Mouse (Mus musculus): Measurements from ENCODE around the gene Dab2ip.
A peak's percentile ranks its signal among the peaks of the same experiment; 100 is the strongest.

The Dab2ip gene

DNA sequence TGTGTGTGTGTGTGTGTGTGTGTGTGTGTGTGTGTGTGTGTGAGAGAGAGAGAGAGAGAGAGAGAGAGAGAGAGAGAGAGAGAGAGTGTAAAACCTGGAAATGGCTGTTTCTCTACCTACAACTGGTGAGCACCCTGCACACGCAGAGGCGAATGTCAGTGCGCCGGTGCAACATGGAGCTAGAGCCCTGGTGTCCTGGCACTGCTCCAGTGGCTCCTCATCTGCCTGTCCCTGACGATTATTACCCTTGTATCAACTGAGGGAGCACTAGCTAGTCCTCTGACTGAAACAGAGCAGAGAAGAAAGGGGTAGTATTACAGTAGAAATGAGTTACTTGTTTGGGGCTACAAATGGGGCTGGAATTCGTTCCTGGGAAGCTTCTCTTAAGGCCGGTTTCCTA lies 155.4 kb downstream of the Dab2ip start:
- no peak for DNase-seq (ENCODE audit: low read depth, low spot score)

DNA sequence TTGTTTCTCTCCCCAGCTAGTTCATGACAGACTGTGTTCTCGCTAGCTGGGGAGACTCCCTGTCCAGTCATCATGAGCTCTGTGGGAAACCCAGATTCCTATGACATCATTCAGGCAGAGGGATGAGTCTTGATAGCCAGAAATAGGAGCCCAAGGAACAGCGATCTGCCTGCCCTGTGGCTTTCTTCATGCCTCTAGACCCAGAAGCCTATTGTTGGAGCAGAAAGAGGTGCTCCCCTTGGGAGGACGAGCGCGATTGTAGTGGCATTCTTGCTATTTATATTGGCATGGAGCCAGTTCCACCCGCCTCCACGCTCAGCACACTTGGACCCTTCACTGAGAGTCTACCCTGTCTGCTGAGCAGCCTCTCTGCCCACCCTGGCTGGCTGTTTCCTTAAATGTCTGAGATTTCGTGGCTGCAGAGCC lies 156.7 kb downstream of the Dab2ip start:
- no peak for DNase-seq (ENCODE audit: low read depth, low spot score)

GRCm38 (mm10) chr2:35715485-35715884 lies 157.4 kb downstream of the Dab2ip start:
- no peak for DNase-seq (ENCODE audit: low read depth, low spot score)

DNA sequence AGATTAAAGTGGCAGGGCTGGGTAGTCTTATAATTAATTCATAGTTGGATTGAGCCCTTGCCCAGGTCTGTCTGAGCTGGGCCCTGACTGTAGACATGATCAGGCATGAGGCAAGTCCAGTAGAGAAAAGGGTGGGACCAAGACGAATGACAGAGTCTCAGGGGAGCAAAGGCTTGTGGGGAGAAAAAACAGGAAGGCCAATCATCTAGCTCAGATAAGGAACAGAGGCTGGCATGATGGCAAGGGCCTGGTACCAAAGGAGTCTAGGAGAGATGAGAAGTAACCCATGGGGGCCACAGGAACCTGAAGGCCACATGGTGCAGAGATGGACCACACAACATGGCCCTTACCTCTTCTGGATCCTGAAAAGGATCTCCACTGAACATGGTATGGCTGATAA lies 158.1 kb downstream of the Dab2ip start:
- no peak for DNase-seq (ENCODE audit: low read depth, low spot score)

GRCm38 (mm10) chr2:35718003-35718500 lies 160.0 kb downstream of the Dab2ip start:
- DNase-seq (ENCODE audit: low read depth, low spot score), result no peak

DNA sequence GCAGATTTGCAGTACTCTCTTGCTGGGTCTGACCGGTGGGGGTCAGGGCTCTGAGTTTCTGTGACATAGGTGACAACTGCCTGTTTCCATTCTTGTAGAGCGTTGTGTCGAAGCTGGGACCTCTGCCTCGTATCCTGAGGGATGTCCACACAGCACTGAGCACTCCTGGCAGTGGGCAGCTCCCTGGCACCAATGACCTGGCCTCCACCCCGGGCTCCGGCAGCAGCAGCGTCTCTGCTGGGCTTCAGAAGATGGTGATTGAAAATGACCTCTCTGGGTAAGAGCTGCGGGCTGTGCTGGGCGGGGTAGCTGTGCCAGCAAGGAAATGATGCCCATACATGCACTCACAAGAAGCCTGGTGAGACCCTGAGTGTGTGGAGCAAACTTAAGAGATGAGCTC lies 160.6 kb downstream of the Dab2ip start:
- no peak for DNase-seq (ENCODE audit: low read depth, low spot score)

GRCm38 (mm10) chr2:35719230-35720005 lies 161.4 kb downstream of the Dab2ip start:
- DNase-seq (ENCODE audit: low read depth, low spot score), result no peak

DNA sequence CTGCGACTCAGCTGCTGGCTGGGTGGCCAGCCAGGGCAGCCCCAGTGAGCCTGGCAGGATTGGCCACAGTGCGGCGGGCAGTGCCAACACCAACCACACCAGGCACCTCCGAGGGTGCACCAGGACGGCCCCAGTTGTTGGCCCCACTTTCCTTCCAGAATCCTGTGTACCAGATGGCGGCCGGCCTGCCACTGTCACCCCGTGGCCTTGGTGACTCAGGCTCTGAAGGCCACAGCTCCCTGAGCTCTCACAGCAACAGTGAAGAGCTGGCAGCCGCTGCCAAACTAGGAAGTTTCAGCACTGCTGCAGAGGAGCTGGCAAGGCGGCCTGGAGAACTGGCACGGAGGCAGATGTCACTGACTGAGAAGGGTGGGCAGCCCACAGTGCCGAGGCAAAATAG lies 162.0 kb downstream of the Dab2ip start:
- no peak for DNase-seq (ENCODE audit: low read depth, low spot score)

GRCm38 (mm10) chr2:35720550-35720949 lies 162.5 kb downstream of the Dab2ip start:
- DNase-seq (ENCODE audit: low read depth, low spot score), result no peak

DNA sequence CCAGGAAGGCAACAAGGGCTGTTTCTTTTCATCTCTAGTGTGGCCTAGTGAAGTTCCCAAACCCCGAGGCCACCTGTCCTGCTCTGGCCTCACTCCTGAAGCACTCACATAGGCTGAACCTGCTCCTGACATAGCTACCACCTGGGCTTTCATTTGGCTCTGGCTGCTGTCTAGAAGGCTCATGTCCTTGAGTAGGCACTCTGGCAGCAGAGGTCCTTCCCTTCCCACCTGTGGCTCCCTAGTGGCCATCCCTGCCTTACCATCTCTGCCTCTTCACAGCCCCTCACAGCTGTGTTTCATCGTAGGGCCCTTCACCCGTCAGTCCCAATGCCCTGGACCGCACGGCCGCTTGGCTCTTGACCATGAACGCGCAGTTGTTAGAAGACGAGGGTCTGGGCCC lies 162.9 kb downstream of the Dab2ip start:
- DNase-seq (ENCODE audit: low read depth, low spot score), result no peak

- no peak for DNase-seq (ENCODE audit: low read depth, low spot score)
Measured at GRCm38 (mm10) chr2:35722821-35723220, 164.8 kb downstream of the Dab2ip start.

- no peak for DNase-seq (ENCODE audit: low read depth, low spot score)
Measured at GRCm38 (mm10) chr2:35723267-35723666, 165.2 kb downstream of the Dab2ip start.

DNA sequence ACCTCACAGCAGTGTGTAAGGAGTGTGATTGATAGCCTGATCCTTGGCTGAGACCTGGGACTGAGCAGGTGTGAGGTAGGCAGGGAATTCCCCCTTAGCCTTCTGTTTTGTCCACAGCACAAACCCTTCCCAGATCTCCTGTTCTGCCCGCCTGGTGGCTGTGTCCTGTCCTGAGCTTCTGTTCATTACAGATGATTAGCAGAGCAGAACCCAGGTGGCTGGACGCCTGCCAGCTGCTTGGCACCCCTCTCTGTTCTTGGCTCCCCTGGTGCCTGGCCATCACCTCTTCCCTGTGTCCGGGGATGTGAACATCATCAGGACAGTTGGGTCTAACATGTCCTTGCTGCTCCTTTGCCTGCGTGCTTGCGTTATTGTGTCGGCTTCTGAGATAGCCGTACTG lies 165.6 kb downstream of the Dab2ip start:
- peak; percentile 37 for DNase-seq (ENCODE audit: low read depth, low spot score)

DNA sequence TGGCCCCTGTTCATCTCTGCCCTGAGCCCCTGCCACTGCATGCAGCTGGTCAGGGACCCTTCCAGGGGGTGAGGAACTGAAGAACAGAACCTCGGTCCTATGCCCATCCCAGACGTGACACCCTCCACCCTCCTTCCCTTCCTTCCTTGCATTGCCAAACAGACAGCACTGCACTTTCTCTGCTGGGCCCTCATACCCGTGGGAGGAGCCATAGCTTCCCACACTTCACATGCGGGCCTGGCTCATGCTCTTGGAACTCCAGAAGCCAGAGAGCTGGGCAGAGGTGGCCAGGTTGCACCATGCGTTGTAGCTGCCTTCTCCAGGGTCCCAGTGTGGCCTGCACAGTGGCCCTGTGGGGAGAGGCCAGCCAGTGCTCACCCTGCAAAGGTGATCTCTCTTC lies 170.6 kb downstream of the Dab2ip start:
- DNase-seq (ENCODE audit: low read depth, low spot score), result no peak

GRCm38 (mm10) chr2:35729077-35730065 lies 171.3 kb downstream of the Dab2ip start:
- peak; percentile 47 for DNase-seq (ENCODE audit: low read depth, low spot score)

- peak; percentile 79 for DNase-seq (ENCODE audit: low read depth, low spot score)
Measured at GRCm38 (mm10) chr2:35731671-35732449, 173.8 kb downstream of the Dab2ip start.

DNA sequence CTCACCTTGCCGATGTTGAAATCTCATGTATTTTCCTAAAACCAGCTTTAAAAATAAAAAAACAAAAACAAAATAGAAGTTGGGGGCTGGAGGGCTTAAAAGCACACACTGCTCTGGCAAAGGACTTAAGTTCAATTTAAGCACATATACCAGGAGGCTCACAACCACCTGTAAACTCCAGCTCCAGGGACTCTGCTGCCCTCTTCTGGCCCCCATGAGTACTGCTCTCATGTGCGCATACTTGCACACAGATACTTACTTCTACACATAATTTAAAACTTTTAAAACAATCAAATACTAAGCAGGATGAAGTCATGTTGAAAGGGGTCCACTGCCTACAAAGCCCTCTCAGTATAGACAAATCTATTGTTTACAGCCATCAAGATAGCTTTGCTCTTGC lies 176.9 kb downstream of the Dab2ip start:
- DNase-seq (ENCODE audit: low read depth, low spot score), result peak; percentile 34

DNA sequence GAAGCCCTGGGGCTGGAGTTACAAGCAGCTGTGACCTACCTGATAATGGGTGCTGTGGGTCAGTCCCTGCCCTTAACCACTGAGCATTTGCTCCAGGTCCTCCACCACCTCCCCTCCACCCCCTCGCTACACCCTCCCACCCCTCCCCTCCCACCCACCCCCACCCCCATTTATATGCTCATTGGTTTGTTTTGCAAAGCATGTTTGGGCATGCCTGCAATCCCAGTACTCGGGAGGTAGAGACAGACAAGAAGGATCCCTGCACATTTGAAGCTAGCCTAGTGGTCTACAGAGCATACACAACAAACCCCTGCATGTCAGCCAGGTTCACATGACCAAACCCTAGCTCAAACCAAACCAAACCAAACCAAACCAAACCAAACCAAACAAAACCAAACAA lies 178.0 kb downstream of the Dab2ip start:
- no peak for DNase-seq (ENCODE audit: low read depth, low spot score)

GRCm38 (mm10) chr2:35737467-35738027 lies 179.5 kb downstream of the Dab2ip start:
- DNase-seq (ENCODE audit: low read depth, low spot score), result peak; percentile 78

DNA sequence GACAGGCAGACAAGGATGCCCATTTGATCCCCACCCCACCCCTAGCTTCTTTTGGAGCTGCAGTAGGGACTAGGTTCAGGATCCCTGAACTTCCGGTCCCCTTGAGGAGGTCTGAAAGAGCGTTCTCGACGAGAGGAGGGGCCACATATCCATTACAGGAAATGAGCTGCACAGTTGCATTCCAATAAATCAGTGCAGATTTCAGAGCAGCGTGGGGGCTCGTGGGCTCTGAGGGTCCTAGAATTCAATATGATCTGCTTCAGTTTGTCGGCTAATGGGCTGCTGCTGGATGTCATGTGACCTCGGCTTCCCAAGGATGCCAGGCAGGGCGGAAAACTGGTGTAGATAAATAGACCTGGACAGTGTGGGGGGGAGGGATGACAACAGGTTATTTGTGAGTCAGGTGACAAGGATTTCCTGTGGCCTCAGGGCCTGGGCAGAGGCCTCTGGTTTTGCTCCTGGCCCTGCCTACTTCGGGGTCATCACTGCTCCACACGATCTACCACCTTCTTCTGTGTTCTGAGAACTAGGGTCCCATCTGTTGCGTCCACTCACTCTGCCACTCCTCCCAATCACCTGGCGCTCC lies 181.7 kb downstream of the Dab2ip start:
- no peak for DNase-seq (ENCODE audit: low read depth, low spot score)

DNA sequence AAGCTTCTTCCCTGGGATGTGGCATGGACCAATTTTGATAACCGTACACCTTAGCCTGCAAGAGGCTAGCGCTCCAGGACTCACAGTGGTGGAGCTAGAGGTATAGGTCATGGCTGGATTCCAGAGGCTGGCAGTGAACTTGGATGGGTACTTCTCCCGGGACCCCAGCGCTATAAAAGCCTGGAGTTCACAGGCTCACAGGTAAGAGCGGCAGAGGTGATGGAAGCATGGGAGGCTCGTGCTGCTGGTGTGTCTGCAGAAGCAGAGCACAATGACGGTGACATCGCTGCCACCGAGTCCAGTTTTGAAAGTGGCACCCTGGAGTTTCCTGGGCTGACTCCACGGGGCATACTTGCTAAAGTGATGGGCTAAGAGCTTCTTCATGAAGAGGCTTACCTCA lies 187.8 kb downstream of the Dab2ip start:
- no peak for DNase-seq (ENCODE audit: low read depth, low spot score)

All from A20 (cell line).